18 mouse cellular contexts compared by ENCODE assay signal in the genomic region with DNA sequence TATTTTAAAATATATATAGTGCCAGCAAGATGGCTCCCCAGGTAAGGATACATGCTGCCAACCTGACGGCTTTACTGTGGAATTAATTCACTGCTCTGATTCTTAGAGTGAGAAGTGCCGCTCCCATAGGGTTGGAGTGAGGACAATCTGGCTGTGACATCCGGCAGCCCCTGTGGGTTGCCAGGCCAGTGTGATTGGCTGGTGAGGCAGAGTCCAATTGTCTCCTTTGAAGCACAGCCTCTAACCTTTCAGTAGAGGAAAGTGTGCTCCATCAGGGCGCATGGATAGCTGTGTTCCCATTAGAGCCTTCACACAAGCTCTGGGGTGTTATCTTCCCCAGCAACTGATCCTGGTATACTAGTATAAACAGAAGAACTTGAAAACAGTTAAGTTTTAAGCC.
"Had no signal": no experiment of that assay in that cellular context is flagged by ENCODE, and none has a peak within 500 bp of the region (broad histone marks: within the 10 kb centered on the region; RNA-seq: fewer than 3 reads in every experiment).

No protein-coding gene starts in this region.

- H3K4me2 ChIP-seq: lung, embryonic 14.5 days; midbrain, embryonic 12.5 days; neural tube, embryonic 13.5 days; neural tube, embryonic 15.5 days had no signal

- H3K4me3 ChIP-seq: midbrain, embryonic 10.5 days; midbrain, embryonic 12.5 days; myocyte; neural tube, embryonic 13.5 days; neural tube, embryonic 15.5 days had no signal

- H3K27ac ChIP-seq: midbrain, embryonic 10.5 days; midbrain, embryonic 12.5 days; neural tube, embryonic 13.5 days; neural tube, embryonic 15.5 days had no signal

- H3K4me1 ChIP-seq: midbrain, embryonic 10.5 days; midbrain, embryonic 12.5 days; neural tube, embryonic 13.5 days; neural tube, embryonic 15.5 days had no signal

- H3K27me3 ChIP-seq: midbrain, embryonic 12.5 days; neural tube, embryonic 13.5 days; neural tube, embryonic 15.5 days had no signal

- H3K9me3 ChIP-seq: midbrain, embryonic 10.5 days; midbrain, embryonic 12.5 days; neural tube, embryonic 13.5 days; neural tube, embryonic 15.5 days had no signal

- ATAC-seq: midbrain, embryonic 16.5 days had no signal

- H3K9ac ChIP-seq: lung, embryonic 14.5 days; midbrain, embryonic 12.5 days; neural tube, embryonic 13.5 days; neural tube, embryonic 15.5 days had no signal

- DNase-seq: lung, embryonic 14.5 days; lung, postnatal 10 days; lung, postnatal 4 days; midbrain, embryonic 14.5 days; retina, postnatal 1 day; right cerebral cortex, adult 18-20 months; right cerebral cortex, postnatal 25 days; right cerebral cortex, postnatal 4 days; spleen, adult 18-20 months; thymus, adult 18-20 months; thymus, postnatal 14 days; thymus, postnatal 36 days had no signal
